Mouse (Mus musculus) myocyte (in vitro differentiated cells): Measurements from ENCODE around the gene Abce1.
A peak's percentile ranks its signal among the peaks of the same experiment; 100 is the strongest.

Source experiments
- MAX ChIP-seq: IDR thresholded peaks from one replicate; pipeline ENCODE4 v1.6.1; 2011; ENCODE audit warnings: low read depth, mild to moderate bottlenecking, control low read depth
- MYOG ChIP-seq, 3 experiments: IDR thresholded peaks; one replicate each; pipeline ENCODE4 v1.6.1; 2011; ENCODE audit warnings: control low read depth in 2 of 3, low read depth in 2 of 3, mild to moderate bottlenecking in 2 of 3; ENCODE audit not compliant: insufficient read length in 2 of 3, control insufficient read depth in 1 of 3, insufficient read depth in 1 of 3
- POLR2A ChIP-seq: IDR thresholded peaks from one replicate; pipeline ENCODE4 v1.6.1; 2011; ENCODE audit warnings: low read depth, mild to moderate bottlenecking, control low read depth, moderate library complexity; ENCODE audit not compliant: insufficient read length
- TCF12 ChIP-seq: IDR thresholded peaks from one replicate; pipeline ENCODE4 v1.6.1; 2011; ENCODE audit warnings: mild to moderate bottlenecking, control low read depth; ENCODE audit not compliant: poor library complexity, insufficient read depth, severe bottlenecking
- TCF3 ChIP-seq: IDR thresholded peaks from one replicate; pipeline ENCODE4 v1.6.1; 2011; ENCODE audit warnings: low read depth, control low read depth; ENCODE audit not compliant: insufficient read length

DNA sequence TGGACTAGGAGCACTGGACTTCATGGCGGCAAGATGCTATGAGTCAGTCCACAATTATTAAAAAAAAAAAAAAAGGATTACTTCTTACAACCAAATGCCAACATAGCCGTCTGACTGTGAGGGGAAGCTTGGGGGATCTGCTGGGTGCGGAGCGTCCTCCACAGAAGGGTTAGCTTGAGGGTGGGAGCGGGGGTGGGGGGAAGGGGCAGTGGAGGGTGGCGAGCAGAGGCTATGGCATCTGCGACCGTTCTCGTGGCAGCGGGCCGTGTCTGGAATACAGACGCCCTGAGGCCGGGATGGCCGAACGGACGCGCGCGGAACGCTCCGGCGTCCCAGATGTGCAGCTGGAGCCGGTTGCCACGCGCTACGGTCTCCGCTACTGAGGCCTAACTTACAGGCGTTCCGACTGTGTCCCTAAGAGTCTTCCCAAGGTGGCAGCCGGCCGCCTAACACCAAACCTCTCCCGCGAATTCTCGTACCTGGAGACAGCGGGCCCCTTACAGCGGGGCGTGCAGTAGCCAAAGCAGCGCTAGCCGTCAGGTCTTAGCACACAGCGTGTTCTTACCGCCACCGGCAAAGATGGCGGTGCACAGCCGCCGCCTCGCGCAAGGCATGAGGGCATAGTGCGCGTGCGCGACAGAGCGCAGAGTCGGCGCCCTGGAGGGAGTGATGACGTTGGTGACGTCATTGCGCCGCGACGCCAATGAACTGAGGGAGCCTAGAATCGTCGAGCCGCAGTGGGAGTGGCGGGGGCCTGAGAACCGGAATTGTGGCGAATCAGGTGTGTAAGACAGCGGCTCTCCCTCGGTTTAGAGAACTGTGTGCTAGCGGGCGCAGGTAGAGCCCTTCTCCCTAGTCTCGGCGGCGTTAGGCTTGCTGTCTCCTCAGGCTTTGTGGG, at the start of gene Abce1, which contains the start of gene Anapc10:
- TF ChIP-seq MYOG (IDR thresholded peaks at IDR 0.05; ENCODE audit: control insufficient read depth in 1 of 3, insufficient read depth in 1 of 3, insufficient read length in 2 of 3, low read depth in 2 of 3) (peak in 2 of 3 experiments; percentile 32 to 51), MAX (peak; percentile 5), TCF12 (no peak), POLR2A (peak; percentile 99), TCF3 (no peak)
